Mouse (Mus musculus): ENCODE results near the gene Olfr1151. TPM values are rescaled to one million over a fixed set of nuclear protein-coding genes. Genes with fewer than 3 reads are reported as not detected.

Olfr1151 gene
- not detected in 2 replicates for polyA plus RNA-seq (2021; fragmentation: Nextera tagmentation)
- long read RNA-seq, experiment 1 = 0 reads
- long read RNA-seq, experiment 2 = 0 reads

DNA sequence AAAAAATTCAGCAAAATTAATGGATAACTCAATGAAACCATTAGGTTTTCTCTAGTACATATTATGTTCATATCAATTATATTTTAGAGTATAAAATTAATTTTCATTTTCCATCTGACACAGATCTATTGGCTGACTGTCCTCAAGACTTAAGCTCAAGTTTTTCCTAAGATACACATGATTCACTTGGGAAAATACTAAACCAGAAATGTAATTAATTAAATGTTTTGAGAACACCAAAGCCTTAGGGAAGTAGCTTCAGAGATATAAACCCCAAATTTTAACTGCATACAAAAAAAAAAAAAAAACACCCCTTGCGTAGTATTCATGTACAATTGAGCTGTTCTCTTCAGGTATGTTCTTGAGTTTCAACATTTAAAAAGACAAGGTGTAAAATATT, at the start of gene Olfr1151:
Olfr1151 (plus strand) TSS at position 301 of the 400 bp plus-strand sequence.

DNA sequence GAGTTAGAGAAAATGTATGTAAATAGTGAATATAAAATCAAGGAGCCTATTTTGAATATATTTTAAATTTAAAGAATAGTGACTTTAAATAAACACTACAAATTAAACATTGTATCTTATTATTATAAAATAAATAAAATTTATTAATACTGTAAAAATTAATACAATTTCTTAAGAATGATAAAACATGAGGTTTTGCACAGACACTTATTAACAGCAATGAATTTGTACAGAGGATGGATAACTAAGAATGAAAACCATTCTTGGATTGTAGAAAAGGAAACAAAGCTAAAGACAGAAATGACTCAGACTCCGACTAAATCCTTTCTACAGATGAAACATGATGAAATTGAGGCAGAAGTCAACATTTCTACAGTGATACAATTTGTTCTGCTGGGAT, 46.1 kb upstream of the Olfr1151 start, which contains the start of gene Olfr1145:
Olfr1145 (plus strand) TSS at position 301 of the 400 bp plus-strand sequence.

DNA sequence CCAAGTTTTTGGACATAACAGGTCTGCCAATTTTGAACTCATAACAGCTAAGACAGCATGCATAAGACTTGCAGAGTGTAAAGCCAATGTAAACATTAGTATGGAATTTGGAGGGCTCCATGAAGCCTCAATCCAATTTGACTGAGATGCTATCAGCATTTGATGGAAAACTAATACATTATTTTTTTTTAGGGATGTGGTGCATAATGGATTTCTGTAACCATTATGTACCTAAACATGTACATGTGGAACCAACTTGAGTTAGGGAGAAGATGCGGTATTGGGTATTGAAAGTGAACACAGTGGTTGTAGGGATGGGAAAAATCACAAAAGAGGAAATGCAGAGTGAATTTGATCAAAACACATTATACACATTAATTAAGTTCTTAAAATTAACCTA, 25.4 kb upstream of the Olfr1151 start, which contains the start of gene Olfr1148:
Olfr1148 (plus strand) TSS at position 301 of the 400 bp plus-strand sequence.

DNA sequence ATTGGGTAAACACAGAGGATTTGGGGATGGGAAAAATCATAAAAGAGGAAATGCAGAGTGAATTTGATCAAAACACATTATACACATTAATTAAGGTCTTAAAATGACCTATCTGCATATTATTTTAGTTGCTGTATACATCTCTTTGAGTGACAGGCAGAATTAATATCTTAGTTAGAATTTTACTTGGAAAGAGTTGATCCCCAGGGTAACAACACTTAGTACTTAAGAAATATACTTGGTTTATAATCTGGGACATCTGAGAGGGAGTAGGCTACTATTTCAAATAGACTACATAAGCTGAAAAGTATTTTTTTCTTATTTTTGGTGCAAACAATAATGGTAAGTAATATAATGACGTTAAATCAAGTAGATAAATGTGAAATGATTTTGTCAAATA, 12.0 kb upstream of the Olfr1151 start, which contains the start of gene Olfr1150-ps1:
Olfr1150-ps1 (plus strand) TSS at position 301 of the 400 bp plus-strand sequence.

DNA sequence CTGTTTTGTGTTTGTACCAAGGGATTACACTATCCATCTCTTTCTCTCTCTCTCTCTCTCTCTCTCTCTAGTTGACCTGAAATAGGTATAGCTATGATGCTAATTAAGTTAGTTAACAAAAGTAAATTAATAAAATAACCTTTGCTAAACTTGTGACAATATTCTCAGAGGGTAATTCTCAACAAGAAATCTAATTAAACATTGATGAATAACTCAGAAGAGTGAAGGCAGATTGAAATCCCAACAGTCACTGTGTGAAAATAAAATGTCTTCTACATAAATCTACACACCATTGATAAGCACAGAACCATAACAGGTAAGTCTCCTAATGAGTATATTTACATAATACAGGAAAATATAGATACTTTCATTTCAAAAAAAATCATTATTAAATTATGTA, 10.5 kb downstream of the Olfr1151 start, which contains the start of gene Olfr1152:
Olfr1152 (plus strand) TSS at position 301 of the 400 bp plus-strand sequence.

DNA sequence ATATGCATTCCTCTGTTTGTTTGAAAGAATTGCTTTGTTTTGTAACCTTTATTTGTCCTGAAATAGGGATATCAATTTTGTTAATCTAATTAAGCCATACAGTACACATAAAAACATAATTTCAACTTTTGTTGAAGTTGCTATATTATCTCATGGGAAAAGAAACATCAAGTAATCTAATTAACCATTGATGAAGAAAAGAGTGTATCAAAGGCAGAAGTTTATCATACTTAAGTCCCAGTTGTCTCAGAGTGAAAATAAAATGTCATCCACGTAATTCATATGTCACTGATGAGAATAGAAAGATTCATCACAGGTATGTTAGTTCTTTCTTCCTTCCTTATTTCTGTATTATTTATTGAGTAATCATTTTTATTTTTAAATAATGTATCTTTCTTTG, 39.0 kb downstream of the Olfr1151 start, which contains the start of gene Olfr1153:
Olfr1153 (plus strand) TSS at position 301 of the 400 bp plus-strand sequence.

DNA sequence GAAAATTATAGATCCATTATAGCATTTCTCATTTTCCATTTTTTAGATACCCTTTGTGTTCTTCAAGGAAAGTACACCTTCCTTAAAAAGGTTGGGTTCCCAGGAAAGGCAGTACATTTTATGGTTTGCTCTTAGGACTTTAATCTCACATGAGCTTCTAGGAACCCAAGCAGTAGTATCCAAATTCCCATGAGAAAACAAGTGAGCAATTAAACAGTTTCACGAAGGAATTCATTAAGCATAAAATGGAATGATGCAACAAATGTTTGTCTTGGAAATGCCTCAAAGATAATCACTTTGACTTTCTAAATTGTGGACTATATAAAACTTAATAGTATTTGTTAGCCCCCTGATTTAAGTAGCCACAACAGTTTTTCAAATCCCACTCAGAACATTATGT, 49.4 kb downstream of the Olfr1151 start, which contains the start of gene Olfr1154:
Olfr1154 (minus strand) TSS at position 101 of the 400 bp plus-strand sequence.

Other genes starting within 250 kb of the Olfr1151 start
- not detected in 2 replicates for gene Olfr1130, start 249.7 kb upstream of the Olfr1151 start, polyA plus RNA-seq (2021; fragmentation: Nextera tagmentation)
- gene Olfr1131, start 228.8 kb upstream of the Olfr1151 start, polyA plus RNA-seq (2021; fragmentation: Nextera tagmentation) = not detected in 2 replicates
- gene Olfr1132, start 218.3 kb upstream of the Olfr1151 start, polyA plus RNA-seq (2021; fragmentation: Nextera tagmentation) = not detected in 2 replicates
- not detected in 2 replicates for gene Olfr1133, start 208.5 kb upstream of the Olfr1151 start, polyA plus RNA-seq (2021; fragmentation: Nextera tagmentation)
- gene Olfr1134, start 197.4 kb upstream of the Olfr1151 start, polyA plus RNA-seq (2021; fragmentation: Nextera tagmentation) = not detected in 2 replicates
- gene Olfr1135, start 182.2 kb upstream of the Olfr1151 start, polyA plus RNA-seq (2021; fragmentation: Nextera tagmentation) = not detected in 2 replicates
- not detected in 2 replicates for gene Olfr1136, start 161.9 kb upstream of the Olfr1151 start, polyA plus RNA-seq (2021; fragmentation: Nextera tagmentation)
- not detected in 2 replicates for gene Olfr1137, start 142.7 kb upstream of the Olfr1151 start, polyA plus RNA-seq (2021; fragmentation: Nextera tagmentation)
- not detected in 2 replicates for gene Olfr1138, start 115.9 kb upstream of the Olfr1151 start, polyA plus RNA-seq (2021; fragmentation: Nextera tagmentation)
- gene Olfr1140, start 112.1 kb upstream of the Olfr1151 start, polyA plus RNA-seq (2021; fragmentation: Nextera tagmentation) = not detected in 2 replicates
- not detected in 2 replicates for gene Olfr1141, start 101.9 kb upstream of the Olfr1151 start, polyA plus RNA-seq (2021; fragmentation: Nextera tagmentation)
- gene Olfr152, start 76.4 kb upstream of the Olfr1151 start, polyA plus RNA-seq (2021; fragmentation: Nextera tagmentation) = not detected in 2 replicates
- gene Olfr1143, start 55.3 kb upstream of the Olfr1151 start, polyA plus RNA-seq (2021; fragmentation: Nextera tagmentation) = not detected in 2 replicates
- gene Olfr1145, start 46.0 kb upstream of the Olfr1151 start, polyA plus RNA-seq (2021; fragmentation: Nextera tagmentation) = not detected in 2 replicates
- gene Olfr1148, start 25.3 kb upstream of the Olfr1151 start, polyA plus RNA-seq (2021; fragmentation: Nextera tagmentation) = not detected in 2 replicates
- not detected in 2 replicates for gene Olfr1150-ps1, start 11.9 kb upstream of the Olfr1151 start, polyA plus RNA-seq (2021; fragmentation: Nextera tagmentation)
- gene Olfr1152, start 10.6 kb downstream of the Olfr1151 start, polyA plus RNA-seq (2021; fragmentation: Nextera tagmentation) = not detected in 2 replicates
- gene Olfr1153, start 39.1 kb downstream of the Olfr1151 start, polyA plus RNA-seq (2021; fragmentation: Nextera tagmentation) = not detected in 2 replicates
- gene Olfr1154, start 49.3 kb downstream of the Olfr1151 start, polyA plus RNA-seq (2021; fragmentation: Nextera tagmentation) = not detected in 2 replicates
- not detected in 2 replicates for gene Olfr1155, start 89.3 kb downstream of the Olfr1151 start, polyA plus RNA-seq (2021; fragmentation: Nextera tagmentation)
- gene Olfr1156, start 97.2 kb downstream of the Olfr1151 start, polyA plus RNA-seq (2021; fragmentation: Nextera tagmentation) = not detected in 2 replicates
- gene Olfr1157, start 112.4 kb downstream of the Olfr1151 start, polyA plus RNA-seq (2021; fragmentation: Nextera tagmentation) = not detected in 2 replicates
- gene Olfr74, start 118.8 kb downstream of the Olfr1151 start, polyA plus RNA-seq (2021; fragmentation: Nextera tagmentation) = not detected in 2 replicates
- gene Olfr1158, start 134.3 kb downstream of the Olfr1151 start, polyA plus RNA-seq (2021; fragmentation: Nextera tagmentation) = not detected in 2 replicates
- not detected in 2 replicates for gene Olfr1160, start 152.4 kb downstream of the Olfr1151 start, polyA plus RNA-seq (2021; fragmentation: Nextera tagmentation)
- gene Olfr1161, start 166.9 kb downstream of the Olfr1151 start, polyA plus RNA-seq (2021; fragmentation: Nextera tagmentation) = not detected in 2 replicates
- gene Olfr73, start 181.8 kb downstream of the Olfr1151 start, polyA plus RNA-seq (2021; fragmentation: Nextera tagmentation) = not detected in 2 replicates
- not detected in 2 replicates for gene Olfr1162, start 195.3 kb downstream of the Olfr1151 start, polyA plus RNA-seq (2021; fragmentation: Nextera tagmentation)
- not detected in 2 replicates for gene Olfr1163, start 216.0 kb downstream of the Olfr1151 start, polyA plus RNA-seq (2021; fragmentation: Nextera tagmentation)
- not detected in 2 replicates for gene Olfr1164, start 238.1 kb downstream of the Olfr1151 start, polyA plus RNA-seq (2021; fragmentation: Nextera tagmentation)